Mouse (Mus musculus): ENCODE results near the gene Lcn11. TPM values are rescaled to one million over a fixed set of nuclear protein-coding genes. Genes with fewer than 3 reads are reported as not detected.

Gene Lcn11
- total and polyA plus RNA-seq, 3 experiments: not detected

DNA sequence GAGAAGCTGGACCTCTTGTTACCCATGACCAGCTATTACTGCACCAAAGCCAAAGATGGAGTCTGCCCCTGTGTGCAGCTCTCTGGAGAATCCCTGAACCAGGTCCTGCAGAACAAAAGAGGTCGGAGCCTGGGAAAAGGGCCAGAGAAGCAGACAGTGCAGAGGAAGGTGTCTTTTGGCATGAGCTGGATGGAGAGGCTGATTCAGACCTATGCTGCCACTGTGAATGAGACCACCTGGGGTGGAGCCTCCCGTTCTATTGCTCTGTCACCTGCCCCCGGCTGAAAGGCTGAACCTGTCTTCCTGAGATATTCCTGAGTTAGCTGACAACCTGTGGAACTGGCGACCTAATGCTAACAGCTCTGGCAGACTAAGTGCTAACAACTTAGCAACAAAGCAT is 4.1 kb downstream of the Lcn11 start:
- Histone ChIP-seq H3K4me1 (ENCODE audit: control insufficient read depth in 1 of 2, insufficient read depth in 2 of 2) (no peaks in the 10 kb centered on the region), H3K4me3 (replicated peaks in 1 of 3; ENCODE audit: low read depth in 2 of 3, low read length in 2 of 3, poor library complexity in 1 of 3) (no peak overlapping the region), H3K9ac (ENCODE audit: insufficient read depth, low read depth) (no peak overlapping the region), H3K9me3 (replicated peaks; ENCODE audit: low read length) (no peaks in the 10 kb centered on the region), H3K27me3 (replicated peaks) (peaks cover 53% of the 10 kb centered on the region), H3K4me2 (ENCODE audit: insufficient read depth, low read depth, poor library complexity, severe bottlenecking) (no peak overlapping the region), H3K27ac (ENCODE audit: insufficient read depth, low read depth) (no peak overlapping the region), H3K36me3 (replicated peaks in 1 of 2; ENCODE audit: control insufficient read depth in 1 of 2, insufficient read depth in 1 of 2, low read length in 1 of 2) (no peaks in the 10 kb centered on the region), H3K79me2 (replicated peaks; ENCODE audit: control insufficient read depth, extremely low read depth, insufficient read depth, poor library complexity, severe bottlenecking) (no peaks in the 10 kb centered on the region)
- dilution Hi-C loops (cut with MboI; ENCODE audit: extremely low pct_ligation_motif_present, extremely low pct_unique_long_range_greater_than_20kb, low sequenced_read_pairs): no loop called here
- TF ChIP-seq E2F4 (IDR thresholded peaks at IDR 0.05; ENCODE audit: insufficient replicate concordance, low read depth, low read length) (no peak), MAFK (IDR thresholded peaks at IDR 0.05; ENCODE audit: insufficient replicate concordance, low read length) (no peak), GABPA (IDR thresholded peaks at IDR 0.05; ENCODE audit: insufficient replicate concordance, low read depth, low read length) (no peak), NELFE (IDR thresholded peaks at IDR 0.05; ENCODE audit: low read depth, low read length) (no peak), BHLHE40 (IDR thresholded peaks at IDR 0.05; ENCODE audit: low read depth, low read length) (no peak), KAT2A (IDR thresholded peaks at IDR 0.05; ENCODE audit: insufficient replicate concordance, low read length) (no peak), HCFC1 (IDR thresholded peaks at IDR 0.05; ENCODE audit: low read depth, low read length) (no peak), MXI1 (IDR thresholded peaks at IDR 0.05; ENCODE audit: low read depth, low read length) (no peak), POLR2A (IDR thresholded peaks at IDR 0.05; ENCODE audit: low read depth, low read length) (no peak), JUND (conservative IDR thresholded peaks at IDR 0.05; ENCODE audit: low read depth, low read length) (no peak), UBTF (IDR thresholded peaks at IDR 0.05; ENCODE audit: low read depth, low read length) (no peak), TCF12 (IDR thresholded peaks at IDR 0.05; ENCODE audit: low read depth, low read length) (no peak), RCOR1 (conservative IDR thresholded peaks at IDR 0.05; ENCODE audit: low read depth, low read length) (no peak), NRF1 (IDR thresholded peaks at IDR 0.05; ENCODE audit: low read depth, low read length) (no peak), ZKSCAN1 (IDR thresholded peaks at IDR 0.05; ENCODE audit: borderline replicate concordance, low read depth, low read length) (no peak)
- no peak for DNase-seq (ENCODE audit: extremely low read depth)
- in situ Hi-C loops (cut with MboI; ENCODE audit: low pct_ligation_motif_present, low pct_unique_long_range_greater_than_20kb, low sequenced_read_pairs): no loop called here

DNA sequence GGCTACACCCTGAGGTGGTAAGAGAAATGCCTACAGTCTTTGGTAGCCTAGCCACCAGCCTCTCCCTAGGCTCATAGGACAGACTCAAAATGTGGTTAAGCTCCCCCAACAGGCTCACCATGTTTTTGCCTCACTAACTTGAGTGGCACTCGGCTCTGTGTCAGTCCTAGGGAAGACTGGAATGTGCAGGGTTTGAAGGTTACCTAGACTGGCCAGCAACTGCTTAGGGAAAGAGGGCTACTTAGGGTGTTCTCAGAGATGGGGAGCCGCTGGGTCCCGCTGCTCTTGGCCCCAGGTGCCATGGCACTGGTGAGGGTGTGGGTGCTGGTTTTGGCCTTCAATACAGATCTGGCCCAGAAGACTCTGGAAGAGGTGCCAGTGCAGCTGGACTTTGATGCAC is 5.1 kb downstream of the Lcn11 start, which contains the start of gene Gm13539:
Gene Gm13539 (plus strand): TSS at position 301 of the 400 bp plus-strand sequence.
- H3K4me2 ChIP-seq (ENCODE audit: insufficient read depth, low read depth, poor library complexity, severe bottlenecking): no peak within 1 kb of the TSS
- TF ChIP-seq POLR2AphosphoS2 (IDR thresholded peaks at IDR 0.05; ENCODE audit: low read depth, low read length): no peak
- TF ChIP-seq ZC3H11A (IDR thresholded peaks at IDR 0.05; ENCODE audit: low read depth, low read length): no peak
- no peaks in the 10 kb centered on the region for H3K79me2 ChIP-seq (replicated peaks; ENCODE audit: control insufficient read depth, extremely low read depth, insufficient read depth, poor library complexity, severe bottlenecking)
- no peak for DNase-seq (ENCODE audit: extremely low read depth)
- no peaks in the 10 kb centered on the region for H3K4me1 ChIP-seq (ENCODE audit: control insufficient read depth in 1 of 2, insufficient read depth in 2 of 2)
- dilution Hi-C loops (cut with MboI; ENCODE audit: extremely low pct_ligation_motif_present, extremely low pct_unique_long_range_greater_than_20kb, low sequenced_read_pairs) (no loop called here), in situ Hi-C loops (cut with MboI; ENCODE audit: low pct_ligation_motif_present, low pct_unique_long_range_greater_than_20kb, low sequenced_read_pairs) (no loop called here)
- H3K27ac ChIP-seq (ENCODE audit: insufficient read depth, low read depth): no peak within 1 kb of the TSS
- H3K9ac ChIP-seq (ENCODE audit: insufficient read depth, low read depth): no peak within 1 kb of the TSS
- no peak within 1 kb of the TSS for H3K4me3 ChIP-seq (replicated peaks in 1 of 3; ENCODE audit: low read depth in 2 of 3, low read length in 2 of 3, poor library complexity in 1 of 3)
- H3K9me3 ChIP-seq (replicated peaks; ENCODE audit: low read length): no peaks in the 10 kb centered on the region
- no peaks in the 10 kb centered on the region for H3K36me3 ChIP-seq (replicated peaks in 1 of 2; ENCODE audit: control insufficient read depth in 1 of 2, insufficient read depth in 1 of 2, low read length in 1 of 2)
- H3K27me3 ChIP-seq (replicated peaks): peaks cover 57% of the 10 kb centered on the region

Measured in CH12.LX (cell line).